Mouse (Mus musculus) CD4-positive helper T cell, adult 2 months (primary cell): ENCODE measurements around the gene Cdip1.
A peak's percentile ranks its signal among the peaks of the same experiment; 100 is the strongest.
"Not testable (repeated sequence)": the region's sequence is repeated elsewhere in the genome, so short reads cannot be mapped to it uniquely, and the experiment has no call there.

Source experiments
- DNase-seq: peaks from one replicate; pipeline ENCODE4 v3.0.0-alpha.2; 2012; ENCODE audit warnings: low read depth, missing footprints, low spot score

Cdip1 gene

DNA sequence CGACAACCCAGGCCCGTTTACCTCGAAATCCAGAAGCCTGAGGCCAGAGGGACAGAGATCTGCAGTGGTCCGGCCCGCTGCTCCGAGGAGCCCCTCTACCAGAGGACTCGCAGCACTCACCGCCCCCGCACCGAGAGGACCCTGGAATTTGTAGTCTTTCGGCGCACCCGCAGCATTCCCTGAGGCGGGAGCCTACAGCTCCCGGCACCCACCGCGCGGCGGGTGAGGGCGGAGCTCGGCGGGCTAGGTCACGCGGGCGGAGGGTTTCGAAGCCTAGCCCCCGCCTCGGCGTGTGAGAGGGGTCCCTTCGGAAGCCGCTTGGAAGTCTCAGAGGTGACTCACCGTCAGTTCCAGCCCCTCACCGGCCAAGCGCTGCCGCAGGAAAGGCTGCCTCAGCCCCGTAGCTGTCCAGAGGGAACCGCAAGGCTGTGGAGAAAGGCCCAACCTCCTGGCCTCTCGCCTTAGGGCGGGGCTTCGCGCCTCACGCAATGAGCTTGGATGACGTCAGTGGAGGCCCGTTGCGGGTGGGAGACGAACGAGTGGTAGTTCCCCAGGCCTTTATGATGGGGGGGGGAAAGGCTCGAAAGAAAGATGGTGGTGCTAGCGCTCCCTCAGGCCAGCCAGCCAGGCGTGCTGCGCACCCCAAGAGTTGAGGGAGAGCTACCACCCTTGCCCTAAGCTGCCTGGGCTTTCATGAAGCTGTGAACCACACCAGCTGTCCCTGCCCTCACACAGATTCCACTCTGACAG is at the start of gene Cdip1:
Gene Cdip1, minus strand, starts transcription at position 483 of the 750 bp plus-strand sequence.
- peak; percentile 96 for DNase-seq

DNA sequence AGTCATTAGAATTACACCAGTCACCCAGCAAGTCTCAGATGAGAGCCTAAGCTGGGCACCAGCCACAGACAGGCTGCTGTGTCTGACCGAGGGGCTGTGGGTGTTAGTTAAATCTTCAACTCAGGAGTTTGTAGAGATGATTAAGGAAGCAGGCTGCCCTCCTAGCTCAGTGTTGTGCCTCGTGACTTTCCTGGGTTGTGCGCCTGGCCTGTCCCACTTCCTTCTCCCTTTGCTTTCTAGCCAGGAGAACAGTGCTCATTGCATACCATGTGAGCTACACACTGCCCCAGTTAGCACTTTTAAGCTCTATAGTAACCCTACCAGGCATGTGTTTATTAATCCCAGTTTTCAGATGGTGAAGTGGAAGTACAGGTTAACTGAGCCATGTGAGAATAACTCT is 49.5 kb upstream of the Cdip1 start:
- no peak for DNase-seq

DNA sequence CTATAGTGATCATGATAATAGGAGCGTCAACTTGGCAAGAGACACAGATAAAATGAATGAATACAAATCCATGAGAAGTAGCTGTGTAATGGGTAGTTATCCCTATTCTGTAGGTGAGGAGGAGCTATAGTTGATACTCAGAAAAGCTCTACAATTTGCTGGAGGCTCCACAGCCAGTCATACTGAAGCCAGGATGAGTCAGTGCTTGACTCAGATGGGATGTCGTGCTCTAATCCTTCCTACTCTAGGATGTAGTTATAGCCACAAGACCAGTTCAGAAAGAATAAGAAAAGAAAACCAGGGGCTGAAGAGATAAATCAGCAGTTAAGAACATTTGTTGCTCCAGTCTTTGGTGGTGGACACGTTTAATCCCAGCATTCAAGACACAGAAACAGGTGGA is 47.5 kb upstream of the Cdip1 start:
- no peak for DNase-seq

DNA sequence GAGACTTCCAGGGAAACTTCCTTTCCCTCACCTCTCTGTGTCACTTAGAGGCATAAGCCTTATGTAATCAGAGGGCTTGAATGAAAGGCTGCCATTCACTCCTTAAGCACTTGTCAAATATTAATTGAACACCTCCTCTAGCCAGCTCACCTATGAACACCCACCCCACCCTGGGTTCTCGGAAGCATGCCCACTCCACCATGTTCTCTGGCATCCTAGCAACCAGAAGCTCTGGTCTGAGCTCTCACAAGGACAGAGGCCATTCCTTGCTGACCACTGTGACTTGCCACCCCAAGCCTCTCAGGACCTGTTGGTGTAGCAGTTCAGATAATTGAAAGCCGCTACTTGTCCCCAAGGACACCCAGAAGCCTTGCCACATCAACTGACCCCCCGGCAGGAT is 45.1 kb upstream of the Cdip1 start, which contains the start of gene 4930562C15Rik:
Gene 4930562C15Rik, plus strand, starts transcription at position 226 of the 400 bp plus-strand sequence.
- DNase-seq = no peak

DNA sequence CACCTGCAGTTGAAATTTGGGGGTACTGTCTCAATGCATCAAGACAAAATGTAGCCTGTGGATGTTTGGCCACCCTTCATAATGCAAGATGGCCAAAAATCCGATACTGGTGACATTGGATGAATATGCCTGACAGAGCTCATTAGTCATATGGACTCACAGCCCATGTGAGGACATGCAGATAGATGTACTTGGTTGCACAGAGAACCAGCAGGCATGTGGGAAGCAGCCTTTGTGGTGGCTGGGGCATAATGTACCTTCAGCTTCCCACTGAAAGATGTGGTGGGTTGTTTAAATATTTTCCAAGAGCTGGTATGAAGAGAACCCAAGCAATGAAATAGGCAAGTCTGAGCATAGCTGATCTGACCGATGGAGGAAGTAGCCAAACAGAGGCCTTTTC is 43.8 kb upstream of the Cdip1 start:
- DNase-seq = no peak

DNA sequence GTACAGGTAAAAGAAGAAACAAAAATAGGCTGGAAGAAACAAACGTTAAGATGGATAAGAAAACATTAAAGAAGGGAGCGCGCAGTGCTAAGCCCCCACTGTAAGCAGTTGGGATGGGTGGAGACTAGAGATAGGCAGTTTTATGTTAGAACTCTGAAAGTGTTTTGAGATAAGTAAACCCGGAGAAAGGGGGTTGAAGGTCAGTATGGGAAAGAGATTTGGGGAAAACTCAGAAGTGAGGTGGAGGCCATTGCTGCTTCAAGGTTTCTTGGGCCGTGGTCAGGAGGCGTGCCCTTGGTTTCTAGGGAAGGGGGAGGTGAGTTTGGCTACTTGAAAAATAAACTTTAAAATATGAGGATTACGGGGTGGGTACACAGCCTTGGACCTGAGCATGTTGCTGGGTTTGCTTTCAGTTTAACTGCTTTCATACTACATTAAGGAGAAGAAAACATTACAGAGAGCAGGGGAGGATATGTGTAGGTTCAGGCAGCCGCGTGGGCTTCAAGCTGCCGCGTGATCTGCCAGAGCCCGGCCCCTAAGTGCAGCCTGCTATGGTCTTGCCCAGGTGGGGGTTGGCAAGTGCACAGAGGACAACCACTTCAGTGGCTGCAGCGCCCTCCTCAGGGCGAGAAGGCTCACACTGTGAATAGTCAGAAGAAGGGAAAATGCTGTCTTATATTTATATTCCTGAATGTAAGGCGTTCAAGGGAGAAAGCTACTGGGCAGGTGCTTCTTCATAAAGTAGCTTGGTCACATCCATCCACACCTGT is 41.7 kb upstream of the Cdip1 start:
- DNase-seq = no peak

DNA sequence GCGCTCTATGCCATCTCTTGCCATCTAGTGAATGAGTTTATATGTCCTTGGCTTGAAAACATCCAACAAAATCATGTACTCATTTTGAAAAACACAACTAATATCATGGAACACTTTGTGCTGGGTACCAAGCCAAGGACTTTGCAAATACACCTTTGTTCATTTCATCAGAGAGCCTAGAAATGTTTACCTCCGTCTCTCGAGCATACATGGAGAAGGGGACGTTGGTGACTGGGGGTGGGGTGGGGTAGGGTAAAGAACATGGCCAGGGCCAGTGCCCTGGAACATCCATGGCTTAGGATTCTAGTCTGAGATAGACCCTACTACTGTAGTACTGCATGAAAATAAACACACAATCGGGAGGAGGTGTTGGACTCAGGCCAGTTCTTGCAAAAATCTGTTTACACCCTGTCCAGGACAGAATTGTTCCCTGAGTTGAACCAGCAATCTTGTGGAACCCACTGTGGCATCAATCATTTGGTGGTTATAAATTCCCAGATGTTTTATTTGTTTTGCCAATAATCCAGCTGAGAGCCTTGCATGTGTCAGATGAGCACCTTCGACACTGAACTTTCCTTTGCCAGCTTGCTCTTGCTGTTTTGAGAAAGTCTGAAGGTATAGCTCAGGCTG is 39.3 kb upstream of the Cdip1 start:
- no peak for DNase-seq

DNA sequence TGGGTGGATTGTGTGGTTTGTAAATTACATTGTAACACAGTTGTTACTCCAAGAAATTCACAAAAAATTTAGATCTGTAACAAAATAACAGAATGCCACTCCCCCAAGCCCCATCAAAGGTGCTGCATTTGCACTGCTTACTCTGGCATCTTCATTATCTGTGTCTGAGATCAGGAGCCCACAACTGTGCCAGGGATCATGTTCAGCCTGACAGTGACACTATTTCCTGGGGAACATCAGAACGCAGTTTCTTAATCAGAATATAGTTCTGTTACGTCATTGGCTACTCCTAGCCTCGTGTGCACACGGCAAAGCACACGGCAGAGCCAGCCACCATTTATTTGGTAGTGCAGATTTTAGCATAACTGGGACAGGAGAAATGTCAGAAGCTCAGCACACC is 37.5 kb upstream of the Cdip1 start:
- no peak for DNase-seq

DNA sequence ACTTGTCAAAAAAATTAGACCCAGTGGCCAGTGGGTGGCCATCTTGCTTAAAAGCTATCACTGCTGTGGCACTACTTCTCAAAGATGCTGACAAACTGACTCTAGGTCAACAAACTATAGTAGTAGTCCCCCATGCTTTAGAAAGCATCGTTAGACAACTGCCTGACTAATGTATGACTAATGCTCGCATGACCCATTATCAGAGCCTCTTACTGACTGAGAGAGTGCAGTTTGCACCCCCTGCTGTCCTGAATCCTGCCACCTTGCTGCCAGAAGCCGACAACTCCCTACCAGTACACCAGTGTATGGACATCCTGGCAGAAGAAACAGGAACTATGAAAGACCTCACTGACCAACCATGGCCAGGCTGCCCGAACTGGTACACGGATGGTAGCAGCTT is 34.4 kb upstream of the Cdip1 start:
- not testable (repeated sequence) for DNase-seq

DNA sequence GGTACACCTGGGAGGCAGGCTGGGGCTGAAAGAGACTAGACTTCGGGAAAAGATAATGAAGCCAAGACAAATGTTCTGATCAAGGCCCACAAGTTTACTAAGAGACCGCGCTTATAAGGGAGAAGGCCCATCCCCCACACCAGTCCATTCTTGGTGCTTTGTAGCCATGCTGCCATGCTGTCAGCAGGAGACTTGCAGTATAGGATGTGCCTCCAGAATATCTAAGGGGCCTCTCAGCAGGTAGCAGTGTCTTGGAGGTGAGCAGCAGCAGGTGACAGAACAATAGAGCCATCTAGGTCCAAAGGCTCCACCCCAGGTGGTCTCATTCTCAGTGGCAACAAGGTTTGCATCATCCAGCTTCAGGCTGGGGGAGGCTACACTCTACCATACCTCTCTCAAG is 28.3 kb upstream of the Cdip1 start:
- no peak for DNase-seq

DNA sequence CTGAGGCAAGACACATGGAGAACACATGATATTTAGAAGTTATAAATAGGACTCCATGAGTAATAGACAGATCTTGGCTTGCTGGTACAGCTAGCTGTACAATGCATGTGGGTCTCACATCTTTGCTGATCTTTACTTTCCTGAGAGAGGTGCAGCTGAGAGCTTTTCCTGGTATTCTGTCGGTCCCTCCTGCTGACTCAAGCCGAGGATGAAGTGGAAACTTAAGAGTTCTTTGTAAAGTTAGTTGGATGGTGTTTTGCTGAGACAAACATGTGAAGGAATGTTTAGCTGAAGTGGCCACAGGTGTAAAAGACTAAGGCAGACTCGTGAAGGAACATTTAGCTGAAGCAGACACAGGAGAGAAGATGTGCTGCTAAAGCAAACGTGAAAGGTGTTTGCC is 6.5 kb upstream of the Cdip1 start:
- DNase-seq = no peak

DNA sequence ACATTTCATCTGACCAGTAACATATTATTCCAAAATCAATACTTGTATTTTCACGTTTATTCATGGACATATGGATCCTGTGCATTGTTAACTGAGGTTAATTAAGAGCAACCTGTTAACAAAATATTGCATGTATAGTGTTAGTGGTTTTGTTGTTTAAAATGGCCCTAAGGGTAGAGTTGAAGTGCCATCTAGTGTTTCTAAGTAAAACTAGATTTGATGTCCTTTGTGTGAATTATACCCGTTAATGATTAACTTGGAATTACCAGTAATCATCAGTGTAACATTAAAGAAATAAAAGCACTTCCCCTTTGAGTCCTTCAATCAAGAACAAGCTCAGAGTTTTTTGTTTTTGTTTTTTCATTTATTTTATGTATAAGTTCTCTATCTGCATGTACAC is 1.2 kb upstream of the Cdip1 start:
- peak; percentile 51 for DNase-seq

DNA sequence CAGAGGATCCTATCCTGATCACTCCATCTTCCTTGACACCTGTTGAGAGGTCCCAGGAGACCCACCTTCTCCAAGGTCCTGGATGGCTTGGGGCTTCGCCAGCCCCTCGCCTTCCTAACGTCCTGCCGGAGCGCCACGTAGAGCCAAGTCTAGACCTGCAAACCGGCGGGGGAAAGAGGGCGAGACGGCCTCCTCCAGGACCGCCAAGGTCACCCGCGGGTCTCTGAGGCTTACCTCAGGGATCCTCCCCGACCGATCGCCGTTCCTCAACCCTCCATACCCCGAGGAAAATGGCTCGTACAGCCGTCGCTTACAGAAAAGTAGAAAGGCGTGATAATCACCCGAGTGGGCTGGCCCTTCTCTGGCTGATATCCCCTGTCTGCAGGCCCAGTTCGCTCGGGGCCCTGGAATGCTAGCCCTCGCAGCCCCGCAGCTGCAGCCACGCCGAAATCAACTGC is 752 bp downstream of the Cdip1 start:
- DNase-seq = no peak

DNA sequence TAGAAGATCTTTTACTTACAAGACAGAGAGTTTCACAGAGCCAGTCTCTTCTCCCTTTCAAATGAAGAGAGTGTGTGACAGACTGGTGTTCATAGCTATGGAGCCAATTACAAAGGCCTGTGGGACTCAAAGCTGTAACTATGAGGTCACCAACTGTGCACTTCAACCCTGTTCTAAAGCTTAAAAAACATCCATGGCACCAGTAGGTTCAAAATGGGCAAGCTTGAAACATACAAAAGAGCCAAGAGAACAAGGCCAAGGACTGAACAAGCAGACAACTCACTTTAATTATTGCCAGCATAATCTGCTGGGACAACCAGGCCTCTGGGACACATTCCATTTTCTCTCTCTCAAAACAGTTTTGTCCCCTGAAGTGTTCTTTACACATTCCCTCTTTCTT is 1.9 kb downstream of the Cdip1 start:
- DNase-seq = no peak

DNA sequence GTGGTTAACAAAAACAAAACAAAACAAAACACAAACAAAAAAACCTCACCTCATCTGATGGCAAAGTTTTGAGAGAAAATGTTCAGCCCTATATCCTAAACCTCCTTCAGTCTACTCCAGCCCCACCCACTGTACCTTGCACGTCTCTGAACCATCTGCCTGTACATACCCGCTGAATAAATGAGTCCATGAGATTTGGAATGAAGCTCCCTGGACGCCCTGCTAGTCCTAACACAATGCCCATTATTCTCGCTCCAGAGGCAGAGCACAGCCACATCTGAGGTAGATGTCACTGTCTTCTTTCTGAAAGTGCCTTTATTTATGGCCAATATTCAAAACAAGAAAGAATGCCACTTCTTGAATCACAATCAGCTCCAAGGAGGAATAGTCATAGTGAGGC is 4.4 kb downstream of the Cdip1 start:
- DNase-seq = no peak

DNA sequence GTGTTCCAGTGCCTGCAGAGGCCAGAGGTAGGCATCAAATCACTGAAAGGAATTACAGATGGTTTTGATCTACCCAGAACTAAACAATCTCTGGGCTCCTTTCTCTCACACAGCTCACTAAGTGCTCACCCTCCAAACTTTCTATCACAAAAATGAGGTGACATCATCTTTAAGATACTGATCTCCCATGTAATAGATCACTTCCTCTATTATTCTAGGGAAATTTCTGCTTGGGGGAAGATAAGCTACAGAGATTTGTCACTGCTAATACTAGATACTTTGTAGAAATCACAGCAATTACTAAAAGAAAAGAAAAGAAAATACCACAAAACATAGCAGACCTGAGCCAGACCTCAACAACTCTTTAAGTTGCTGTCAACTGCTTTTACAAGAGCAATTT is 7.6 kb downstream of the Cdip1 start:
- no peak for DNase-seq

DNA sequence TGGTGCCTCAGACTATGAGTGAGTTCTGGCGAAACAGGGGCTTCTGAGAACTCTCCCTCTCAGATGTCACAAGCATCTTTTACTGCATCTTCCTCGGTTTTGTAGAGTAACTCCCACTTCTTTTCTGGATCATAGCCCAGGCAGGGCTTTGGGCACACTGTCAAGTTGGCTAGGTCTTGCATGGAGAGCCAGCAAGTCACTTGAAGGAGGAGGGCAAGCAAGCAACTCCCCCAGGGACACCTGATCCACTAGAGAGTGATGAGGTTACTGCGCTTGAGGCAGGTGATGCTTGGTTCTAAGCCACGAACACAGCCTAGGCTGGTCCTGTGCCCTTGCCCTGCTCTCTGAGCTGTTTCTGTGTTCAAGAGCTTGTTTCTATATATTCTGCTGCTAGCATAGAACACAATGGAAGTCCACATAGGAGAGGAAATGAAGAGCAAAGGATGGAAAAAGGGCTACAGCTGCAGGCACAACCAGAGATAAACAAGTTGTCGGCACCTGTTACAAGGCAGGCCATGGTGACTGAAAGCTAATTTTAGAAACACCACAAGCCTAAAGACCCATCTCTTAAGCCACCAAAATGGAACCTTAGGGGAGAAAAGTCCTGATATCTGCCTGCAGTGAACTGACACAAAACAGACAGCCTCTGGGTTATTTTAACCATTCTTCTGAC is 8.4 kb downstream of the Cdip1 start:
- DNase-seq = no peak

DNA sequence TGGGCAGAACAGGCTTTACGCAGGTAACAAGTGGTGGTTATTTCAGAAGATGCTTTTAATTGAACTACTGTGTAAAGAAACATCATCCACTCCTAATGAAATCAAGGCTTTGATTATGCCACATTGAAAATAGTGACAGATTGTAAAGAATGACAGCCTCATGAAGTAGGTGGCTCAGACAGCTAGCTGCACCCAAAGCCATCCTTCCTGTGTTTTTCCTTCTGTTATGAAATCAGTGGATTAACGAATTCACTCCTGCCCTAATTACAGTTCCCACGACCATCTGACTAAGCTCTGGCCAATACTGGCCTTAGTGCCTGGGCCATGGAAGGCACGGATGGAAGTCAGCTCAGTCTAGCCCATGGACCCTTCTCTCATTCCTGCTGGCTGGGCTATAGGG is 11.2 kb downstream of the Cdip1 start:
- no peak for DNase-seq

DNA sequence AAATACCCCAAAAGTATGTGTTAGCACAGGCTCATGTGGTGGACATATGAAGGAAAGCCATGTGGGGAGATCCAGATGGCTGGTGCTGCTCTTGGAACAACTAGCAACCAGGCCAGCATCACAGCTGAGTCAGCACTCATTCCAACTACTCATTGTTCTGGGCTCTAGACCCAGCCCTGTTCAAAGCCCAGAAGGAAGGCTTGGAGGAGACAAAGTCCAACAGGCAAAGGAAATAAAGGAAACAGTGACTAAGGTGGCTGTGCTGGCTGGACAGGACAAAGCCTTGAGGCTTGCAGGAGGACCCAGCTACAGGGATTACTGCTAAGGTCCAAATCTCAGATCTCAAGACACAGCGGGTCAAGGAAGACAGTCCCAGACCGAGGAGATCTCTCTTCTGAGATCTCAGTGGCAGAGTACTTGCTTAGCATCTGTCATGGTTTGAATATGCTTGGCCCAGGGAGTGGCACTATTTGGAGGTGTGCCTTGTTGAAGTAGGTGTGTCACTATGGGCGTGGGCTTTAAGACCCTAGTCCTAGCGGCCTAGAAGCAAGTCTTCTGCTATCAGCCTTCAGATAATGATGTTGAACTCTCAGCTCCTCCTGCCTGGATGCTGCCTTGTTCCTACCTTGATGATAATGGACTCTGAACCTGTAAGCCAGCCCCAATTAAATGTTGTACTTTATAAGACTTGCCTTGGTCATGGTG is 12.0 kb downstream of the Cdip1 start:
- no peak for DNase-seq

DNA sequence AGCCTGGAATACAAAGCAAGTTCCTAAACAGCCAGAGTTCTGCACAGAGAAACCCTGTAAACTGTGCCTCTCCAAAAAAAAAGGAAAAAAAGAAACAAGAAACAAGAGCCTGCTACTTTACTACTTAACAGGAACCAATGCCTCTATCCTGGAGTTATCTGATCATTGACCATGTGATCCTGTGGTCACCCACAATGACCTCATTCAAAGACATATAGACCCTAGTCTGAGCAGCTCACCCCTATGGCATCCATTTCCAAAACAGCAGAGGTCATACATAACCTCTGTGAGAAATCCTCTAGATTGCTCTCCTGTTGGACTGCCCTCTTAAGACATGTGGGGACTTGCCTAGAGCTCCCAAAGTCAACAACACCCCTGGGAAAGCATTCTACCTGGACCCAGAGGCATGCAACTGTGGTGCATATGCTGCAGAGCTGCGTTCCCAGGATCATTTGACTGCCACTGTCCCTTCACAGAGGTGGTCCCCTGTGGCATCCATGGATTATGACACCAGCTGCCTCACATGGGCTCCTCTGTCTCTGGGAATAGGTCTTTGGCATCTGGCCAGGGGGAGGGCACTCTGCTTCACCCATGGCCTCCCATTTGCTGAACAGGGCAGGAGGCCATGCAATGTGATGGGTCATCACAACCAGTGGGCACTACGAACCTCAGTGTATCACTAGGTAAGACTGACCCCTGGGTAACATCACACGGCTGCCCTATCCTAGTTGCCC is 12.8 kb downstream of the Cdip1 start:
- no peak for DNase-seq
